Mouse (Mus musculus): Measurements from ENCODE around the gene Cacna1c.

GRCm38 (mm10) chr6:118934243-118934902 is 261.8 kb downstream of the Cacna1c start:
- peak; percentile 57 for TF ChIP-seq EP300 (IDR thresholded peaks at IDR 0.05)
- TF ChIP-seq CTCF (IDR thresholded peaks at IDR 0.05), result no peak

Data from lung, postnatal 0 days (tissue).